Mouse (Mus musculus) gastrocnemius, postnatal 14 days (tissue): ENCODE measurements around the gene Chodl. TPM values are rescaled to one million over a fixed set of nuclear protein-coding genes. Genes with fewer than 3 reads are reported as not detected.
A peak's percentile ranks its signal among the peaks of the same experiment; 100 is the strongest.

Source experiments
- DNase-seq: peaks from one replicate; pipeline ENCODE4 v3.0.0; 2021; ENCODE audit warnings: mixed read lengths
- intact Hi-C: fragments of 180-260 bp; cut with DNase I; formaldehyde crosslinking; loops from one replicate; pipeline ENCODE4 v1.15.1; 2025; ENCODE audit warnings: low total_unique reads
- long read RNA-seq, 2 experiments: library from polyadenylated mRNA; stranded (forward); transcript quantifications; one replicate each; pipeline ENCODE4 v2.0.0; 2021
- total RNA-seq, 2 experiments: library from RNA; stranded (reverse); gene quantifications; 2 replicates each; pipeline ENCODE4 v1.2.3; 2021

Gene Chodl
- 10 to 100 TPM; 16.7 to 23.1 TPM for total RNA-seq
- long read RNA-seq, experiment 1, transcript Chodl-201 (6 exons, 2,535 nt): major isoform, 21 of 48 reads
- long read RNA-seq, experiment 1, partial matches to known transcripts: 0 of 48 reads
- long read RNA-seq, experiment 1, other reads (novel, unspliced or antisense): 26 of 48 reads
- long read RNA-seq, experiment 2, transcript Chodl-201 (6 exons, 2,535 nt): major isoform, 19 of 33 reads
- long read RNA-seq, experiment 2, partial matches to known transcripts: 0 of 33 reads
- long read RNA-seq, experiment 2, other reads (novel, unspliced or antisense): 13 of 33 reads

- DNase-seq: peak; percentile 23
- intact Hi-C loops: no loop called here
Measured at GRCm38 (mm10) chr16:78930382-78931286, at the start of gene Chodl. Gene Chodl, plus strand, starts transcription at chr16:78930948.

GRCm38 (mm10) chr16:78922644-78923043, 8.1 kb upstream of the Chodl start:
- intact Hi-C loops: no loop called here
- DNase-seq: no peak

- DNase-seq: peak; percentile 14
- intact Hi-C loops: no loop called here
Measured at GRCm38 (mm10) chr16:78931287-78932025, 708 bp downstream of the Chodl start.

GRCm38 (mm10) chr16:78934298-78934697, 3.5 kb downstream of the Chodl start:
- intact Hi-C loops: no loop called here
- no peak for DNase-seq

GRCm38 (mm10) chr16:78937755-78938154, 7.0 kb downstream of the Chodl start:
- DNase-seq: peak; percentile 18

GRCm38 (mm10) chr16:78950359-78950758, 19.6 kb downstream of the Chodl start:
- intact Hi-C loops: no loop called here
- no peak for DNase-seq

More at GRCm38 (mm10) chr16:78937755-78938154, 7.0 kb downstream of the Chodl start:
- intact Hi-C loops: no loop called here

- intact Hi-C loops: no loop called here
- DNase-seq: no peak
Measured at GRCm38 (mm10) chr16:78957434-78957833, 26.7 kb downstream of the Chodl start.

GRCm38 (mm10) chr16:78969091-78969731, 38.5 kb downstream of the Chodl start:
- intact Hi-C loops: no loop called here
- DNase-seq: no peak

GRCm38 (mm10) chr16:78974099-78974498, 43.4 kb downstream of the Chodl start:
- intact Hi-C loops: loop anchor here (10.0 kb wide), 1 partner anchor 91 kb away; no protein-coding TSS in a partner anchor
- DNase-seq: no peak

GRCm38 (mm10) chr16:78976384-78976783, 45.6 kb downstream of the Chodl start:
- intact Hi-C loops: loop anchor here (10.0 kb wide), 1 partner anchor 88 kb away; no protein-coding TSS in a partner anchor
- no peak for DNase-seq

Other genes with a start within 250 kb of the Chodl start
- not detected for gene Tmprss15, start 160.1 kb downstream of the Chodl start, total RNA-seq